Mouse (Mus musculus) naive thymus-derived CD4-positive, alpha-beta T cell, adult 2 months (primary cell): ENCODE measurements around the gene Srsf5.
"Not testable (repeated sequence)": the region's sequence is repeated elsewhere in the genome, so short reads cannot be mapped to it uniquely, and the experiment has no call there.

Source experiments
- DNase-seq: peaks from one replicate; pipeline ENCODE4 v3.0.0-alpha.2; 2011; ENCODE audit warnings: low read depth

Gene Srsf5

DNA sequence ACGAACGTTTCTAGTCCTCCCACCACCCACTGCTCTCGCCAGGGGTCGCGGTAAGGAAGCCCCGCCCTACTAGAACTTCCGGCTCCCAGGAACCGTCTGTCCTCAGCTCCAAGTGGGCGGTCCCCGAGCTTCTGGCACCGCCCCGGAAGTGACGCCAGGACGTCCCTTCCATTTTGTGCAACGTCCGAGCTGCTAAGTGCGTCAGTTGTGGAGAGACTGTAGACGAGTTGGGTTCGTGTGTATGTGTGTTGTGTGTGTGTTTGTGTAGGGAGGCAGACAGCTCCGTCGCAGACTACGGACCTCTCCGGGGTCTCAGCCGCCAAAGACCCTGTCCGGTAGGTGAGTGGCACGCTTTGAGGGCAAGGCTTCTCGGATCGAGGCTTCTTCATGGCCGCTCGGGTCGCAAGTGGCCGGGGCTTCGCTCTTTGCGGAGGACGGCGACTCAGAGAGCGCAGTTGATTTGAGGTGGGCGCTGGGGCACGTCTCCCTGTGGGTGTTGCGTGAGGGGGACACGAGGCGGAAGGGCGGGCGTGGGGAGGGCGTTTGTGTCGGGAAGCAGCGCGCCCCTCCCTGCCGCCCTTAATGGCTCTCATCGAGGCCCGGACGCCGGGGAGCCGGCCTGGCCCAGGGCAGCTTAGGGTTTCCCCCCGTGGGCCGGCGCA lies at the start of gene Srsf5:
TSS of gene Srsf5 (plus strand) at position 171 of the 662 bp plus-strand sequence.
- DNase-seq, result peak; percentile 99

- no peak for DNase-seq
These were observed 35.7 kb upstream of the Srsf5 start for GRCm38 (mm10) chr12:80909631-80910030.

DNA sequence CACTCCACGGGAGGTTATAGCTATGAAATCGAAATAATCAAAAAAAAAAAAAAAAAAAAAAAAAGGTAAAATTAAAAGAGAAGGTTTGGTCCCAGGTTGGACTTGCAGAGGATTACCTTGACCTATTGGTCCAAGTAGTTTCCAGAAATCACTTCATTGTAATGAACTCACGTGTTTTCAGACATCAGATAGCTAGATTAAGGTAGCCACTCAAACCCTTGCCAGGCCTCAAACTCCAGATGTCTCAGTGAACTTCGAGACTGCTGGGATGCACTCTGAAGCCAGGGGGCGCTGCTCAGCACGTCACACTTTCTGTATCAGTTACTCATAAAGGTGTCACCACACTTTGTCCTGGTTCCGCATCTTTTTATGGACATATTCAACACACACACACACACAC lies 27.5 kb upstream of the Srsf5 start:
- DNase-seq, result peak; percentile 74

GRCm38 (mm10) chr12:80921301-80921700 lies 24.0 kb upstream of the Srsf5 start:
- DNase-seq, result no peak

- no peak for DNase-seq
These were observed 22.4 kb upstream of the Srsf5 start for GRCm38 (mm10) chr12:80922869-80923268.

- DNase-seq, result no peak
These were observed 21.7 kb upstream of the Srsf5 start for GRCm38 (mm10) chr12:80923602-80924001.

DNA sequence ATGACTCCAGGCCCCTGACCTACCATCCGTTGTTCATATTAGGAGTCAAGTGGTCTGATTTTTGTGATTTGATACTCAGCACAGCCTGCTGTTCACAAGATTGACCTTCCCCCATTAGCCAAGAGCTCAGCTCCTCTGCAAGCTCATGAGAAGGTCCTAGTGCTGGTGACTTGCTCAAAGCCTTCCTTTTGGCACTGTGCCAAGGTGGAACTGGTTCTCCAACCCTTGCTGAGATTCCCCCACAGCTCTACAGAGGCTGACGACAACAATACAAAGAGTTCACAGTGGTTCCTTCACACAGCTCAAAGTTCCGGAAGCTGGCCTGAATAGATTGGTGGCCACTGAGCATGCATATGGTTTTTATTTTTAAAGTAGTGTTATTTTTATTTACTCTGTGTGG lies 21.1 kb upstream of the Srsf5 start:
- DNase-seq, result no peak

- no peak for DNase-seq
These were observed 19.4 kb upstream of the Srsf5 start for GRCm38 (mm10) chr12:80925919-80926318.

DNA sequence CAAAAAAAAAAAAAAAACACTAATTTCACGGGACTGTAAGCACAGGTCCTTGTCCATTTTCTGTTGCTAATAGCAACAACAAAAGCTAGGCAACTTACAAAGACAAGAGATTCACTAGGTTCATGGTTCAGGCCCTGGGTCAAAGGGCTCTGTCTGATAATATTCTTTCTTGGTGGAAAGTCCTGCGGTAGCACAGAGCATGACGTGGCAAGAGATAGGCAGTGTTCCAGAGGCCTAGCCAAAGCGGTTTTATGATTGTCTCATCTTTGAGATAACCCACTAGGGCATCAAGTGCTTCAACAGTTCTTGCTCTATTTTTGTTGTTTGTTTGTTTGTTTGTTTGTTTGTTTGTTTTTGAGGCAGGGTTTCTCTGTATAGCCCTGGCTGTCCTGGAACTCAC lies 18.8 kb upstream of the Srsf5 start:
- no peak for DNase-seq

- no peak for DNase-seq
These were observed 17.8 kb upstream of the Srsf5 start for GRCm38 (mm10) chr12:80927518-80927917.

DNA sequence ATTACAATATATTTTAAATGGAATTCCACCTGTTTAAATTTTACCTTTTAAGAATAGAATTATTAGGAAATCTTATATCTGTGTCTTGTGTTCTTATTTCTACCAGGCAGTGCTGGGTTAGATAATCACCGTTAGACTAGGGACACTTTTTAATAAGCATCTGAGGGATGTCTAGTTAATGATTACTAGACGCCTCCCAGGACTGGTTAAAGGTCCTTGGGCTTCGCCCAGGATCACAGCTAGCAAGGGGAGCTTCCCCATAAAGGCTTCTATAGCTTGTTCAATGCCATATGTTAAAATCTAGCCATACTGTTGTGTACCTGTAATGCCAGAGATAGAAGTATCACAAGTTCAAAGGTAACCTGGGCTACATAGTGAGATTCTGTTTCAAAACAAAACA lies 16.4 kb upstream of the Srsf5 start:
- DNase-seq, result no peak

GRCm38 (mm10) chr12:80930141-80930540 lies 15.2 kb upstream of the Srsf5 start:
- no peak for DNase-seq

GRCm38 (mm10) chr12:80931402-80932140 lies 13.7 kb upstream of the Srsf5 start:
- DNase-seq, result no peak

GRCm38 (mm10) chr12:80932865-80933264 lies 12.4 kb upstream of the Srsf5 start:
- DNase-seq, result no peak

- no peak for DNase-seq
These were observed 8.6 kb upstream of the Srsf5 start for GRCm38 (mm10) chr12:80936751-80937150.

GRCm38 (mm10) chr12:80937331-80938029 lies 7.8 kb upstream of the Srsf5 start:
- DNase-seq, result peak; percentile 29

DNA sequence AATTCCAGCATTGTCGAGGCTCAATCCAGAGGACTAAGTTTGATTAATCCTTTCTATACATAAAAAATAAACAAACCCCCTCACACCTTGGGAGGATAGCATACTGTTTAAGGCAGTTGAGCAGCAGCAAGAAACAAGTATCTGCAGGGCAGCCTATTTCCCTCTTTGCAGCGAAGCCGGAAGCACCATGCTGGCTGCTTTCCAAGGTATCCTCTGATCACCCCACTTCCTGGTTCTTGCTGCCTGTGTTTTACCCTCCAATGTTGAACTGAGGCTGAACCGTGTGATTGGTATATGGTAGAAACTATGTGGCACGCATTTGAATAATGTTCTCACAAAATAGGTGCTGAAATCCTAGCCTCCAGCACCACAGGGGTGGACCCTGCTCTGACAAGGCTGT lies 6.7 kb upstream of the Srsf5 start:
- DNase-seq, result peak; percentile 90

- no peak for DNase-seq
These were observed 6.1 kb upstream of the Srsf5 start for GRCm38 (mm10) chr12:80939165-80939564.

- no peak for DNase-seq
These were observed 3.4 kb upstream of the Srsf5 start for GRCm38 (mm10) chr12:80941886-80942285.

GRCm38 (mm10) chr12:80943395-80943794 lies 1.9 kb upstream of the Srsf5 start:
- DNase-seq, result no peak

DNA sequence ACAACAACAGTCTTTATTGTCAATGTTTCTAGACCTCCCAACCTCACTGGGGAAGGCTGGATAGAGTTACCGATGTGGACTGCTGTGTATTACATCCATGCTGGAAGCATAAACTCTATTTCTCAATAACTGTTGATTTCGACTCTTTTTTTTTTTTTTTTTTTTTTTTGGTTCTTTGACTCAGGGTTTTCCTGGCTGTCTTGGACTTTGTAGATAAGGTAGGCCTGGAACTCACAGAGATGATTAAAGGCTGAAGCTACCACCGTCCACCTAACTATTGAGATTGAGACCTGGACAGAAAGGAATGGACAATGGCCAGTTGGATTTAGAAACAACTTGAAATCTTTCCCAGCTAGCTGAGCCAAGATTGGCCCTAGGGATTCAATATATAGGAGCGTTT lies 1.1 kb upstream of the Srsf5 start:
- peak; percentile 13 for DNase-seq

DNA sequence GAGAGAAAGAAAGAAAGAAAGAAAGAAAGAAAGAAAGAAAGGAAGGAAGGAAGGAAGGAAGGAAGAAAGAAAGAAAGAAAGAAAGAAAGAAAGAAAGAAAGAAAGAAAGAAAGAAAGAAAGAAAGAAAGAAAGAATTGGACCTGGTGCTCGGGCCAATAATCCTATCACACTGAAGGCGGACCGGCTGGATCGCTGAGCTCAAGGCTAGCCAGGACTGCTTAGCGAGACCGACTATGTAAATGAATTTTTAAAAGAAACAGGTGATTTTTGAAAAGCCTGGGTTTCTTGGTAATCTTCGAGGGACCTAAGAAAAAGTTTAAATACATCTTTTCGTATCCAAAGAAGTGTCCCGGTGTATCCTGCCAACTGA lies 356 bp upstream of the Srsf5 start:
- DNase-seq, result not testable (repeated sequence)

DNA sequence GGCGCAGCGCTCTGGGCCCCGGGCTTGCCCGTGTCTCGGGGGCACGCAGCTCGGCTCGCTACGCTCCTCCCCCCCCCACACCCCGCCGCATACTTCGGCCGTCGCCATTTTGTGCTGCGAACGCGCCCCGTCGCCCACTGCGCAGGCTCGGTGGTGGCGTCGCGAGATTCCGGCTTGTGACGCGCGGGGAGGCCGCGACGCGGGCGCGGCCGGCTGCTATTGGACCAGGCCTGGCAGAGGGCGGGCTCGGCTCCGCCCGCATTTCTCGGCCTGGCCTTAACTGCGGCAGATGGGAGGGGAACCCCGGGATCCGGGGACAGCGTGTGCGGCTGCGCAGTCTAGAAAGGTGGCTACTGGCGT lies 672 bp downstream of the Srsf5 start:
- DNase-seq, result peak; percentile 98
